Mouse (Mus musculus) forebrain, embryonic 14.5 days (tissue): ENCODE results near the gene Nemp1. TPM values are rescaled to one million over a fixed set of nuclear protein-coding genes. Genes with fewer than 3 reads are reported as not detected.

Source experiments
- ATAC-seq: fragments of 200-750 bp; cut with Nextera tagmentation; 2 replicates; pipeline ENCODE4 v1.8.0; 2017; ENCODE audit warnings: mild to moderate bottlenecking, moderate library complexity
- DNase-seq: peaks from one replicate; pipeline ENCODE4 v3.0.0-alpha.2; 2015; ENCODE audit warnings: low spot score
- H3K27ac ChIP-seq: fragments of 300-500 bp; sonication (generic); 2 replicates; pipeline ENCODE4 v1.5.1; 2014; ENCODE audit warnings: low read depth, mild to moderate bottlenecking, control low read depth, low read length, moderate library complexity
- H3K27me3 ChIP-seq: fragments of 300-500 bp; sonication (generic); replicated peaks from 2 replicates; pipeline ENCODE4 v1.6.1; 2014; ENCODE audit warnings: low read length, control low read depth, mixed read lengths; ENCODE audit not compliant: control insufficient read depth, insufficient read depth
- H3K36me3 ChIP-seq: fragments of 300-500 bp; sonication (generic); 2 replicates; pipeline ENCODE4 v1.6.1; 2014; ENCODE audit warnings: low read length, control low read depth; ENCODE audit not compliant: control insufficient read depth, insufficient read depth
- H3K4me1 ChIP-seq: fragments of 300-500 bp; sonication (generic); 2 replicates; pipeline ENCODE4 v1.6.1; 2014; ENCODE audit warnings: antibody characterized with exemption, low read length, control low read depth; ENCODE audit not compliant: control insufficient read depth, insufficient read depth
- H3K4me2 ChIP-seq: fragments of 300-500 bp; sonication (generic); 2 replicates; pipeline ENCODE4 v1.6.1; 2014; ENCODE audit warnings: mild to moderate bottlenecking, control low read depth, low read length
- H3K4me3 ChIP-seq: fragments of 300-500 bp; sonication (generic); 2 replicates; pipeline ENCODE4 v1.5.1; 2014; ENCODE audit warnings: low read depth, low read length, control low read depth
- H3K9ac ChIP-seq: fragments of 300-500 bp; sonication (generic); 2 replicates; pipeline ENCODE4 v1.6.1; 2014; ENCODE audit warnings: mild to moderate bottlenecking, low read length, control low read depth, moderate library complexity
- H3K9me3 ChIP-seq: fragments of 300-500 bp; sonication (generic); replicated peaks from 2 replicates; pipeline ENCODE4 v1.6.1; 2016; ENCODE audit warnings: low read length, control low read depth, mixed read lengths; ENCODE audit not compliant: control insufficient read depth
- WGBS: fragments of 180-500 bp; shearing (Covaris S2); extraction: QIAGEN DNeasy Blood & Tissue Kit; methylation state at CpG from one replicate; pipeline ENCODE4 v1.1.7; 2014; 5-methylcytosine and 5-hydroxymethylcytosine counted together
- polyA plus RNA-seq: library from polyadenylated mRNA; unstranded; fragments of >200 nt; fragmentation: Nextera tagmentation; extraction: Ambion mirVana; gene quantifications from 2 replicates; pipeline ENCODE4 v1.2.1, GENCODE M21; 2014

Nemp1 gene
- polyA plus RNA-seq, 1 experiment from 2014 or later: 5.8 TPM

DNA sequence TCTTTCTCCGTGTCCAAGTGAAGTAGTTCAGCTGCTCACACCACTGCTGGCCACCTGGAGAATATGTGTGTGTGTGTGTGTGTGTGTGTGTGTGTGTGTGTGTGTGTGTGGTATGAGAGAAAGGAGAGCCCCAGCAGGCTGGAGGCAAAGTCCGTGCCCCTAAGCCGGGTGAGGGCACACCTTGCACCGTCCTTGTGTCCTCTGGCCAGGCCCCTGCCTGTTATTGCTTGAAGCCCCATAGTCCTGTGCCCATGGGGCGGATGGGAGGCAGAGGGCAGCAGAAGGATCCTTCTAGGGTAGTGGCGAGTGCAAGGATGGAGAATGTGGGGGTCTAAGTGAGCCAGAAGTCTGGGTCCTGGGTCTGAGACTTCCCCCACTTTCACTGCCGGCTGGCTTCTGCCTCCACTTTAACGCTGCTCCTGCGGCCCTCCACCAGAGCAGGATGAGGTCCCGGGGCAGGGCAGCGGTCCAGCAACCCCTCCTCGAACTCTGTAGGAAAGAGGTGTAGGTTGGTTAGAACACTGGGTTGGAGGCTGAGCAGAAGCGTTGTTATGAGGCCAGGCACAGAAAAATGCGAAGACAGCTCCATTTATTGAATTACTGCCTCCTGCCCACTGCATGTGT lies 5.3 kb upstream of the Nemp1 start:
- 22% methylated on average over 14 of the region's 14 CpGs for WGBS
- Histone ChIP-seq H3K4me3 (no peak overlapping the region), H3K36me3 (no peaks in the 10 kb centered on the region), H3K4me1 (peaks cover 9% of the 10 kb centered on the region), H3K27me3 (peaks cover 44% of the 10 kb centered on the region), H3K9me3 (no peaks in the 10 kb centered on the region), H3K27ac (no peak overlapping the region), H3K4me2 (peak overlapping the region; percentile 17; the same call in 1 of the 2 replicates), H3K9ac (no peak overlapping the region)
- no peak for DNase-seq
- no peak for ATAC-seq

- Histone ChIP-seq H3K4me2 (peak overlapping the region; percentile 17; the same call in 1 of the 2 replicates), H3K27ac (no peak overlapping the region), H3K4me1 (peaks cover 12% of the 10 kb centered on the region), H3K9me3 (no peaks in the 10 kb centered on the region), H3K9ac (no peak overlapping the region), H3K36me3 (no peaks in the 10 kb centered on the region), H3K27me3 (peaks cover 51% of the 10 kb centered on the region), H3K4me3 (no peak overlapping the region)
- 15% methylated on average over 15 of the region's 16 CpGs for WGBS
- DNase-seq (no peak), ATAC-seq (no peak)
Observed at GRCm38 (mm10) chr10:127661915-127662663, 4.6 kb upstream of the Nemp1 start.

- no peak overlapping the region for H3K4me3 ChIP-seq
- ATAC-seq: no peak
- 20% methylated on average over 19 of the region's 19 CpGs for WGBS
- peaks cover 15% of the 10 kb centered on the region for H3K4me1 ChIP-seq
- H3K27ac ChIP-seq: no peak overlapping the region
- DNase-seq: no peak
- H3K36me3 ChIP-seq: no peaks in the 10 kb centered on the region
- H3K4me2 ChIP-seq: no peak overlapping the region
- no peak overlapping the region for H3K9ac ChIP-seq
- no peaks in the 10 kb centered on the region for H3K9me3 ChIP-seq
- H3K27me3 ChIP-seq: peaks cover 57% of the 10 kb centered on the region
Observed at GRCm38 (mm10) chr10:127662666-127663253, 3.9 kb upstream of the Nemp1 start.

DNA sequence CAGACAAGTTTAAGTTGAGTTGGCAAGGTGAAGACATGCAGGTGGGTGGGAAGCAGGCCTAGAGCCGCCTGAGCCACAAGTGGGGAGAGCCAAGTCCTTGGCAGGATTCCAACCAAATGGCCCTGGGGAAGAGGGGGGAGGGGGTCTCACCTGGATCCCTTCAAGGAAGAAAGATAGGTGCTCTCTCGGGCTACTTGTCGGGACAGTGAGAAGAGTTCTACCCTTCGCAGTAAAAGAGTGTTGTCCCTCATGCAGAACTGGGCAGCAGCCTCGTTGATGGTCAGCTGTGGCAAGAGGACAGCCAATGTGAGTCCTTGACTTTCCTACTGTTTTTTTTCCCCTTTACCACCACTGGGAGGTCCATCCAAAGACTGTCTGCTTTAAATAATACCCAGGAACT lies 3.1 kb upstream of the Nemp1 start:
- ATAC-seq (no peak), DNase-seq (no peak)
- H3K4me2 ChIP-seq: no peak overlapping the region
- H3K27me3 ChIP-seq: peaks cover 60% of the 10 kb centered on the region
- no peaks in the 10 kb centered on the region for H3K36me3 ChIP-seq
- no peaks in the 10 kb centered on the region for H3K9me3 ChIP-seq
- H3K27ac ChIP-seq: no peak overlapping the region
- peaks cover 20% of the 10 kb centered on the region for H3K4me1 ChIP-seq
- WGBS: 22% methylated on average over 5 of the region's 5 CpGs
- no peak overlapping the region for H3K9ac ChIP-seq
- H3K4me3 ChIP-seq: no peak overlapping the region

GRCm38 (mm10) chr10:127664166-127664565 lies 2.5 kb upstream of the Nemp1 start:
- H3K4me2 ChIP-seq: no peak overlapping the region
- no peaks in the 10 kb centered on the region for H3K9me3 ChIP-seq
- H3K4me1 ChIP-seq: peaks cover 20% of the 10 kb centered on the region
- WGBS: 11% methylated on average over 16 of the region's 16 CpGs
- ATAC-seq (no peak), DNase-seq (no peak)
- H3K27me3 ChIP-seq: peaks cover 60% of the 10 kb centered on the region
- H3K9ac ChIP-seq: no peak overlapping the region
- no peak overlapping the region for H3K27ac ChIP-seq
- H3K36me3 ChIP-seq: no peaks in the 10 kb centered on the region
- no peak overlapping the region for H3K4me3 ChIP-seq

DNA sequence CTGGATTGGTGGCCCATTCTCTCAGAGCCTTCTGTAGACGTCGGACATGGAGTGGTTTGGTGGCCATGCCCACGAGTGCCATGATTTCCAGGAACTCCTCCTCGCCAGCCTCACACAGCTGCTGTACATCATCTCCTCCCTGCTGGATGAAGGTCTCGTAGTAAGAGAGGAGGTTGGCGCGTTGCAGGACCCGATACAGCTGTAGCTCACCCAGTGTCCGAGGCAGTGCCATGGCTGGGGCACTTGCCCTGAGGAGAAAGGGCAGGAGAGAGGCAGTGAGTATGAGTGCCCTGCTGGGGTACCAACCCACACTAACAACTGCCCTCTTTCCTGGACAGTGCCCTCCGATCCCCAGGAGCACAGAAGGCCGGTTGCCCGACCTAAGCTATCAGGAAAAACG lies 1.8 kb upstream of the Nemp1 start:
- Histone ChIP-seq H3K9me3 (no peaks in the 10 kb centered on the region), H3K27ac (no peak overlapping the region), H3K4me1 (peaks cover 20% of the 10 kb centered on the region), H3K4me2 (no peak overlapping the region), H3K36me3 (no peaks in the 10 kb centered on the region), H3K4me3 (no peak overlapping the region), H3K9ac (no peak overlapping the region), H3K27me3 (peaks cover 60% of the 10 kb centered on the region)
- no peak for ATAC-seq
- no peak for DNase-seq
- 15% methylated on average over 13 of the region's 13 CpGs for WGBS

DNA sequence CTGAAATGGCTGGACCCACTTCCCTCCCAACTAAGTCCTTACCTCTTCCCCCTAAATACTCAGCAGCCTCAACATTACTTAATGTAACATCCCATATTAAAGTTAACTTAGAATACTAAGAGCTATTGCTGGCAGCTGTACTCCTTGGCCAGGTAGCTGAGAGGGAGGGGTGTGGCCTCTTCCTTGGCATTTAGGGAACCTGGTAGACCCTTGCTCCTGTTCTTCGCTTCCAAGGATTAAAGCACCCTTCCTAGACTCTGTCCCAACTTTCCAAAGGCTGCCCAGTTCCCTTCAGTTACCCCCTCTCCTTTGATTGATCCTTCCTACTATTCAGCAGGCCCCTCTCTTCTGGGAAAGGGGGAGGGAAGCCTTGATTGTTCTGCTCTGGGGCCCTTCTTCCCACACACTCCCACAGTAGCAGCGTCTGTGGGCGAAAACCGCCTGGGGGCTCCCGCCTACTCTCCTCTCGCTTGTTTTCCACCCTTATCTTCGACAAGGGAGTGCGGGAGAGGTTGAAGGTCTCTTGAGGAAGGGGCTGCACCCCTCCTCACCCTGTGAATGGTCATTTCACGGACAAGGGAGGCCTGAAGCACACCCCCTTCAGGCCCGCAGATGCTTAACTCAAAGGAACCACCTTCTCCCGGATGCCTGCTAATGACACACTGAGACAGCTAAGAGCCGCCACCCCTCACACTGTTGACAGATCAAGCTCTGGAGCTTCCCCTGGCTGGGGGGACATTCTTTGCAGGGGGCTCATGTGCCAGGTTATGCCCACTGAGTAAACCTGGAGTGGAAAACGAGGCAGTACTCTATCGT lies 1.1 kb upstream of the Nemp1 start:
- H3K27ac ChIP-seq: no peak overlapping the region
- H3K4me1 ChIP-seq: peaks cover 20% of the 10 kb centered on the region
- no peaks in the 10 kb centered on the region for H3K36me3 ChIP-seq
- peak overlapping the region; percentile 93 for H3K4me2 ChIP-seq
- ATAC-seq: no peak
- H3K4me3 ChIP-seq: peak overlapping the region; percentile 50
- peak overlapping the region; percentile 68 for H3K9ac ChIP-seq
- 5% methylated on average over 14 of the region's 14 CpGs for WGBS
- DNase-seq: no peak
- H3K27me3 ChIP-seq: peaks cover 60% of the 10 kb centered on the region
- no peaks in the 10 kb centered on the region for H3K9me3 ChIP-seq

DNA sequence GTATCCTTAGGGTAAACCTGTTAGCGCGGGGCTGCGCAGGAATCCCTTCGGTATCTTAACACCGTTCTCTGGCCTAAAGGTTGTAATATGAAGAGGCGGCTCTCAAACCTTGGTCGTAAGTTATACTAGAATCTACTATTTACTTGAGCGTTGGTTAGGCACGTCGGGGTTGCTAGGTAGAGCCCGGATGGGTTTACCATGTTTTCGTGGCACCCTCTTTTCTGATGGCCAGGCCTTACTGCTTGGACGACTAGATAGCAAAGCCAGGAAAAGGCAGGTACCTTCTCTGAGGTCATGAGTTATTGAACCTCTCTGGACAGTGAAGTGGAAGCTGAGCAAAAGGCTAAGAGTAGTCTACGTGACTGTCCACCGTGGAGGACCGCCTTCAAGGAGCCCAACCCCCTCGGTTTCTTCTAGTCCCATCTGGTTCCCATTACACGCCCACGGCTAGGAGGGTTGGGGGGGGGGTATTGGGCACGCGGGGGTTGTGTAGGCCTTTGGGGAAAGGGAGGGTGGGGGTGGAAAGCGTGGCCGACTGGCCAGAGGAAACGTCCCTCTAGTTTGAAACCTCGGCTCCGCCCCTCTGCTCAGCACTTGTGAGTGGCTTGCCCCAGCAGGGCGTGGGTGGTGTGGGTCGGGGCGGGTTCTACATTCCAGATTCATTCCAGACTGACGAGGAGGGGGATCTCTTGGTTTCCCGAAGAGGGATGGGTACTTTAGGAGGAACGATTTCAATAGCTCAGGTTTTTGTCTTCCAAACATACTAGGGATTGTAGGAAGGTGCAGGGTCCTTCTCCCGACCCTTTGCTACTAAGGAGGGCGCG lies 780 bp downstream of the Nemp1 start:
- ATAC-seq: peak; percentile 12; the same call in 1 of the 2 replicates
- 5% methylated on average over 35 of the region's 35 CpGs for WGBS
- H3K9me3 ChIP-seq: no peaks in the 10 kb centered on the region
- peaks cover 55% of the 10 kb centered on the region for H3K27me3 ChIP-seq
- H3K4me3 ChIP-seq: peak overlapping the region; percentile 50
- H3K36me3 ChIP-seq: no peaks in the 10 kb centered on the region
- peak overlapping the region; percentile 93 for H3K4me2 ChIP-seq
- peak overlapping the region; percentile 68 for H3K9ac ChIP-seq
- H3K27ac ChIP-seq: peak overlapping the region; percentile 5; the same call in 1 of the 2 replicates
- DNase-seq: peak; percentile 59
- peaks cover 18% of the 10 kb centered on the region for H3K4me1 ChIP-seq
